Mouse (Mus musculus) gonadal fat pad, adult 2 months (tissue): Measurements from ENCODE around the gene Spata17. TPM values are rescaled to one million over a fixed set of nuclear protein-coding genes. Genes with fewer than 3 reads are reported as not detected.

Experiments used
- DNase-seq: peaks from one replicate; pipeline ENCODE4 v3.0.0-alpha.2; 2012; ENCODE audit warnings: low read depth
- polyA plus RNA-seq: library from polyadenylated mRNA; depleted of rRNA; stranded (reverse); fragments of >200 nt; gene quantifications from 2 replicates; pipeline ENCODE4 v1.2.3, GENCODE M21; 2012

The Spata17 gene
- polyA plus RNA-seq, 1 experiment = 1.8 TPM

GRCm38 (mm10) chr1:187086027-187086426, 129.2 kb downstream of the Spata17 start:
- DNase-seq = no peak

- DNase-seq = no peak
These were observed 137.9 kb downstream of the Spata17 start for GRCm38 (mm10) chr1:187077352-187077751.

GRCm38 (mm10) chr1:187077043-187077334, 138.3 kb downstream of the Spata17 start:
- DNase-seq = no peak

GRCm38 (mm10) chr1:187076198-187077042, 138.8 kb downstream of the Spata17 start:
- DNase-seq = no peak

GRCm38 (mm10) chr1:187059874-187060273, 155.4 kb downstream of the Spata17 start:
- no peak for DNase-seq

- no peak for DNase-seq
These were observed 160.9 kb downstream of the Spata17 start for GRCm38 (mm10) chr1:187054333-187054732.

GRCm38 (mm10) chr1:187053862-187054261, 161.4 kb downstream of the Spata17 start:
- no peak for DNase-seq

GRCm38 (mm10) chr1:187052532-187052931, 162.7 kb downstream of the Spata17 start:
- no peak for DNase-seq

GRCm38 (mm10) chr1:187051296-187051695, 164.0 kb downstream of the Spata17 start:
- no peak for DNase-seq

- DNase-seq = no peak
These were observed 166.5 kb downstream of the Spata17 start for GRCm38 (mm10) chr1:187048681-187049288.

- DNase-seq = no peak
These were observed 170.5 kb downstream of the Spata17 start for GRCm38 (mm10) chr1:187044726-187045125.

GRCm38 (mm10) chr1:187039801-187040200, 175.5 kb downstream of the Spata17 start:
- no peak for DNase-seq

- no peak for DNase-seq
These were observed 179.5 kb downstream of the Spata17 start for GRCm38 (mm10) chr1:187035785-187036184.

- peak; percentile 8 for DNase-seq
These were observed 183.5 kb downstream of the Spata17 start for GRCm38 (mm10) chr1:187031796-187032195.

GRCm38 (mm10) chr1:187028841-187029240, 186.4 kb downstream of the Spata17 start:
- no peak for DNase-seq

- no peak for DNase-seq
These were observed 195.3 kb downstream of the Spata17 start for GRCm38 (mm10) chr1:187020011-187020410.

GRCm38 (mm10) chr1:187016116-187016515, 199.1 kb downstream of the Spata17 start:
- no peak for DNase-seq

GRCm38 (mm10) chr1:187015673-187016072, 199.6 kb downstream of the Spata17 start:
- DNase-seq = no peak

GRCm38 (mm10) chr1:187014141-187014540, 201.1 kb downstream of the Spata17 start:
- no peak for DNase-seq

GRCm38 (mm10) chr1:187011601-187012000, 203.7 kb downstream of the Spata17 start:
- no peak for DNase-seq

GRCm38 (mm10) chr1:187010071-187010470, 205.2 kb downstream of the Spata17 start:
- no peak for DNase-seq

GRCm38 (mm10) chr1:187008236-187008635, 207.0 kb downstream of the Spata17 start:
- no peak for DNase-seq

- no peak for DNase-seq
These were observed 208.9 kb downstream of the Spata17 start for GRCm38 (mm10) chr1:187006227-187006925.
